Mouse (Mus musculus) gastrocnemius, postnatal 10 days (tissue): ENCODE measurements at regions not wholly inside any gene's neighbourhood (a gene's known extent, or its start where the extent isn't known, plus 50 kb on each side); places are given as distances from the start of the nearest gene placed in this dataset.

Source experiments
- DNase-seq: peaks from one replicate; pipeline ENCODE4 v3.0.0; 2021; ENCODE audit warnings: mixed read lengths

GRCm38 (mm10) chr1:153962161-153962720, 62.2 kb upstream of the Teddm2 start:
- no peak for DNase-seq

- DNase-seq: no peak
Measured at GRCm38 (mm10) chr1:153963744-153964342, 63.8 kb upstream of the Teddm2 start.

- no peak for DNase-seq
Measured at GRCm38 (mm10) chr1:153969401-153969800, 69.4 kb upstream of the Teddm2 start.

- no peak for DNase-seq
Measured at GRCm38 (mm10) chr1:153974300-153974699, 74.3 kb upstream of the Teddm2 start.

- no peak for DNase-seq
Measured at GRCm38 (mm10) chr1:153977963-153978726, 78.1 kb upstream of the Teddm2 start.

- DNase-seq: peak; percentile 31
Measured at GRCm38 (mm10) chr1:153980886-153981285, 80.9 kb upstream of the Teddm2 start.

GRCm38 (mm10) chr1:153985595-153985994, 85.6 kb upstream of the Teddm2 start:
- no peak for DNase-seq

- no peak for DNase-seq
Measured at GRCm38 (mm10) chr1:153986632-153987031, 86.6 kb upstream of the Teddm2 start.

DNA sequence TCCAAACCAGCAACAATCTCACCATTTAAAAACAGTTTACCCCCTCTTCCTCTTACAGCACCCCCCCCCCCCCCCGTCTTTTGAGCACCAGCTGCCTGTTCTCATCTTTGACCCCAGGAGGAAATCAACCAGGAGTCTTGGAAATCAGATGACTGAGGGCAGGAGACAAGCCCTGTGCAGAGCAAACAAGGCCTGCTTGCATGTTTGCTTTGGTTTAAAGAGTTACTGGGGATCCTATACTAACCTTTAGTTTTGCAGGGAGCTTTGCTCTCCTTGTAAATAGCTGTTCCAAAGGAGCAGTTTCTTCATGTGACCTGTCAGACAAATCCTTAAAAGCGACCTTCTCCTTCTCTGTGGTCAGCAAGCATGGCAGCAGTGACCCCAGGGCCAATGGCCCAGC, 88.3 kb upstream of the Teddm2 start:
- DNase-seq: no peak

- no peak for DNase-seq
Measured at GRCm38 (mm10) chr1:153990651-153991435, 90.8 kb upstream of the Teddm2 start.

DNA sequence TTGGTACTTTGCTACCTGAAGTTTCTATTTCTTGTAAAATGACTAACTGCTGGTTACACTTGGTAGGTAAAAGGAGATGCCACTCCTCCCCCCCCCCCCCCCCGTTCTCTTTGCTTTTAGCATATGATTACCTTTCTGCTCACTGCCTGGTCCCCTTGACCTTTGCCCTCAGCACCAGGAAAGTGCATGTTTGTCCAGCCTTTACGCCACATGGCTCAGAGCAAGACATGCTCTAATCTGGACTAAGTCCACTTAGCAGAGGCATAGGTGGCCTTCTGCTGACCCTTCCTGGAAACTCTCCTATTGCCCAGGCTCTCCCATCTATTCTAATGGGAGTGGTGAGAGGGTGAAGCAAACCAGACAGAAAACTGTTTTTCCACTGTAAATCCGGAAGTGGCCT, 92.4 kb upstream of the Teddm2 start:
- DNase-seq: no peak

GRCm38 (mm10) chr1:153994871-153995270, 94.8 kb upstream of the Teddm2 start:
- no peak for DNase-seq

GRCm38 (mm10) chr1:153997201-153998181, 97.5 kb upstream of the Teddm2 start:
- no peak for DNase-seq

GRCm38 (mm10) chr1:153999776-154000175, 99.7 kb upstream of the Teddm2 start:
- DNase-seq: no peak

DNA sequence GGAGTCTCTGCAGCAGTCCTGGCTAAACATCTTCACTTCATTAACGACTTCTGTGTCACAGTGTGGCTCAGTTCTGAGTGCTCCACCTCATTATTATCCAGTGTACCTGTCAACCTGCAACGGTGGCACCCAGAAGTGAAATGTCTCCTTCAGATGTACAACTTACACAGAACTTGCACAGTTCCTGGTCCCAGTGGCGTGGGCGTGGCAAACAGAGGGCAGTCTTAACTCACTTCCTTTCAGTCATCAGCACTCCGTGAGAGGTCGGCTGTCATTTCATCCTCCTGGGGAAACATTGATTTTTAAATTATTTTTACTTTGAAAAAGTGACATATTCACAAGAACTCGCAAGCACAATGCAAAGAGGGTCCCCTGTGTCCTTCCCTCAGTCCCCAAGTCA, 103.6 kb upstream of the Teddm2 start:
- DNase-seq: no peak

- no peak for DNase-seq
Measured at GRCm38 (mm10) chr1:154004647-154005046, 104.6 kb upstream of the Teddm2 start.

GRCm38 (mm10) chr1:154006055-154006454, 106.0 kb upstream of the Teddm2 start:
- no peak for DNase-seq

DNA sequence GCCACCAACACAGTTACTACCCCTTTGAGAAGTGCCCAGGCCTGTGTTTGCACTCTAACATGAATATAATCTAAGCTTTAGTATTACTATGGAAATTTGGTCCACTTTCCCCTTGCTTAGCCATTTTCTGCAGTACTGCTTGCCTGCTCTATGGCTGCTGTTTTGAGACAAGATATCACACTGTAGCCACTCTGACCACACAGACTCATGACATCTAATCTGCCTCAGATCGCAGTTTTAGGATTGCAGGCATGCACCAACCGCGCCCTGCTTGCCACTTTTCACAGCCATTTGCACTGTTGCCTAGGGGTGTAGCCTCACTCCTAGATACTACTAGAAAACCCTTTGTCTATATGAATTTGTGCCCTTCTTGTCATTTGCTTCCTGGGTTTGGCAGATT, 107.4 kb upstream of the Teddm2 start:
- no peak for DNase-seq

- DNase-seq: no peak
Measured at GRCm38 (mm10) chr1:154008593-154009310, 108.7 kb upstream of the Teddm2 start.

GRCm38 (mm10) chr1:154010681-154011080, 110.7 kb upstream of the Teddm2 start:
- no peak for DNase-seq

DNA sequence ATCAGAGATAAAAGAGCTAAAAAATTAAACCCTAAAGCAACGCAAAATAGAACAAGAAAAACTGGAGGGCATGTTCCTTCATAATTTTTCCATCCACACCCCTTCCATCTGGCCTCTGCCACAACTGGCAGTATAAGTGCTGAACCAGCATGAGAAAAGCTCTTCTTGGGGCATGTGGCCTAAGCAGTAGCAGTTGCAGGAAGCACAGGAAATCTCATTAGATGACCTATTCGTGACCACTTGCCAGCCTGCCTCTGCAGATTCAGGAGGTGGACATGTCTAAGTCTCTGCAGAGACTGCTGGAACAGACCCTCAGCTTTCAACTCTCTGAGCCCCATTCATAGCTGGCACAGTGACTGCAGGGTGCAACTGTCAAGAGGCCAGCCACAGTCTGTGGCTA, 116.5 kb upstream of the Teddm2 start:
- no peak for DNase-seq
